ENCODE assay signal across 7 mouse cellular contexts in the genomic region with DNA sequence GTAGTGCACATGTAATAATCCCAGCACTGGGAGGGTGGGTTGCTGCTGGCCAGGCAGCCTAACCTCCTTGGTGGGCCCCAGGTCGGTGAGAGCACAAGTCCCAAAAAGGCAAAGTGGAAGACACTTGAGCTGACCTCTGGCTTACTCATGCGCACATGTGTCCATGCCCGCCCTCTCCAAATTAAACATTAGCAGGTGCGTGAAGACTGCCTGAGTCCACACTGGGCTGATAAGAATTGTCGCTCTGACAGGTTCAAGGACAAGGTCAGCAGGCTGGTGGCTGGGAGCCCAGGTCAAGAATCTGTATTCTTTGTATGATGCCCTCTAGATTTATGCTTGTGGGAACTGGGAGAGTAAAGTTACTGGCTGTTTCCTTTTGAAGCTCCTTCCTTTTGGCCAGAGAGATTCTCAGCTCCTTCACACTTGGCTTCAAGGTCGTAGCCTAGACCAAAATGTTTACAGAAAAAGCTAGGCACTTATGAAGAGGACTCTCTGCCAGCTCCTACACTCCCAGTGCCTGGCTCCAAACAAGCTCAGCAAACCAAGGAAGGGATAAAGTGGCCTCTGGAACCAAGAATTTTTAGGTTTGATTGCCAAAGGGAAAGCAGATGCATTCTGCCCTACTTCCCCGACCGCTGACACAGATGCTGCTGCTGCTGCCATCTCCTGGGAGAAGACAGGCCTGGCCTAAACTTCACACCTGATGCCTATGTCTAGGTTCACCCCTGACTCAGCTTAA. TPM values are rescaled to one million over a fixed set of nuclear protein-coding genes. Genes with fewer than 3 reads are reported as not detected.
A peak's percentile ranks its signal among the peaks of the same experiment; 100 is the strongest.
DNase-seq lines count a peak whose midpoint lies in the region; ATAC-seq and TF ChIP-seq lines count a peak whose summit lies in the region.

No protein-coding gene starts in this region.

- DNase-seq in thymus, postnatal 0 days (ENCODE audit: low spot score), result peak; percentile 36
- no peak for DNase-seq in thymus, adult 2 months
- DNase-seq in brain, adult 2 months (ENCODE audit: low read depth, low spot score), result peak; percentile 77
- DNase-seq in induced T-regulatory cell, adult 2 months (ENCODE audit: low read depth), result peak; percentile 34
- no peak for DNase-seq in forebrain, embryonic 11.5 days (ENCODE audit: low spot score)
- DNase-seq in spleen, adult 18-20 months, result no peak

- WGBS in thymus, adult 2 months, result 88% methylated on average over 8 of the region's 8 CpGs
- 81% methylated on average over 8 of the region's 8 CpGs for WGBS in forebrain, embryonic 11.5 days

- H3K4me3 ChIP-seq in thymus, adult 2 months (ENCODE audit: control insufficient read depth, insufficient read depth, low read length), result no peak overlapping the region
- H3K4me3 ChIP-seq in forebrain, embryonic 11.5 days (ENCODE audit: low read depth, low read length), result no peak overlapping the region

- no peaks in the 10 kb centered on the region for H3K36me3 ChIP-seq in thymus, adult 2 months (ENCODE audit: control insufficient read depth, insufficient read depth, low read length)
- H3K36me3 ChIP-seq in forebrain, embryonic 11.5 days (ENCODE audit: control insufficient read depth, insufficient read depth, low read length), result no peaks in the 10 kb centered on the region

- no peak overlapping the region for H3K9ac ChIP-seq in forebrain, embryonic 11.5 days (ENCODE audit: low read length)

- no peak for TF ChIP-seq POLR2A in thymus, adult 2 months (IDR thresholded peaks at IDR 0.05; ENCODE audit: control insufficient read depth, extremely low read depth, insufficient read depth, low read length, poor library complexity)

- ATAC-seq in megakaryocyte progenitor cell, adult 5-6 weeks (replicated peaks; ENCODE audit: poor library complexity), result peak; percentile 54; the same call in 1 of the 2 replicates
- no peak for ATAC-seq in forebrain, embryonic 11.5 days (replicated peaks; ENCODE audit: low FRiP score)

- H3K4me1 ChIP-seq in thymus, adult 2 months (replicated peaks; ENCODE audit: control insufficient read depth, insufficient read depth, low read length), result no peaks in the 10 kb centered on the region
- no peaks in the 10 kb centered on the region for H3K4me1 ChIP-seq in forebrain, embryonic 11.5 days (replicated peaks; ENCODE audit: control insufficient read depth, insufficient read depth, low read length)

- H3K9me3 ChIP-seq in forebrain, embryonic 11.5 days (ENCODE audit: control insufficient read depth, low read length), result no peaks in the 10 kb centered on the region

- H3K27me3 ChIP-seq in thymus, adult 2 months (ENCODE audit: control insufficient read depth, insufficient read depth, low read length), result no peaks in the 10 kb centered on the region
- no peaks in the 10 kb centered on the region for H3K27me3 ChIP-seq in forebrain, embryonic 11.5 days (ENCODE audit: control insufficient read depth, insufficient read depth, low read length)

- H3K4me2 ChIP-seq in forebrain, embryonic 11.5 days (ENCODE audit: low read depth, low read length, severe bottlenecking), result no peak overlapping the region

- no peak for TF ChIP-seq CTCF in thymus, adult 2 months (IDR thresholded peaks at IDR 0.05; ENCODE audit: borderline replicate concordance, control insufficient read depth, extremely low read depth, insufficient read depth, low read length, poor library complexity)

- no peak overlapping the region for H3K27ac ChIP-seq in thymus, adult 2 months (ENCODE audit: control insufficient read depth, insufficient read depth, low read length)
- no peak overlapping the region for H3K27ac ChIP-seq in forebrain, embryonic 11.5 days (ENCODE audit: low read depth, low read length)

RNA-seq across cellular contexts. Expression of a gene that starts 8.1 kb away (rescaled TPM):
- polyA plus RNA-seq in thymus, postnatal 0 days (2015; fragmentation: Nextera tagmentation; extraction: Ambion mirVana), result 207 and 217 TPM in 2 replicates
- polyA plus RNA-seq in thymus, adult 2 months (2012; rRNA removed), result 29.6 and 40.1 TPM in 2 replicates
- total RNA-seq in megakaryocyte progenitor cell, adult 5-6 weeks (2015), result 131 and 135 TPM in 2 replicates
- 142 and 172 TPM in 2 replicates for total RNA-seq in megakaryocyte progenitor cell, adult 5-6 weeks (2017)
- 208 and 221 TPM in 2 replicates for polyA plus RNA-seq in forebrain, embryonic 11.5 days (2014; fragmentation: Nextera tagmentation; extraction: Ambion mirVana)

Comparison
In these comparisons a context has a peak if more than half of its experiments do, and no peak if none do; other contexts are left out.
1. DNase-seq: peak in thymus, postnatal 0 days (single experiment), brain, adult 2 months (single experiment) and induced T-regulatory cell, adult 2 months (single experiment); none in thymus, adult 2 months (single experiment), forebrain, embryonic 11.5 days (single experiment) and spleen, adult 18-20 months (0 of 2).